Mouse (Mus musculus): ENCODE measurements around the gene Rnf111. TPM values are rescaled to one million over a fixed set of nuclear protein-coding genes. Genes with fewer than 3 reads are reported as not detected.

Rnf111 gene
- polyA plus RNA-seq, 1 experiment from 2014 or later, result 16.2 TPM

DNA sequence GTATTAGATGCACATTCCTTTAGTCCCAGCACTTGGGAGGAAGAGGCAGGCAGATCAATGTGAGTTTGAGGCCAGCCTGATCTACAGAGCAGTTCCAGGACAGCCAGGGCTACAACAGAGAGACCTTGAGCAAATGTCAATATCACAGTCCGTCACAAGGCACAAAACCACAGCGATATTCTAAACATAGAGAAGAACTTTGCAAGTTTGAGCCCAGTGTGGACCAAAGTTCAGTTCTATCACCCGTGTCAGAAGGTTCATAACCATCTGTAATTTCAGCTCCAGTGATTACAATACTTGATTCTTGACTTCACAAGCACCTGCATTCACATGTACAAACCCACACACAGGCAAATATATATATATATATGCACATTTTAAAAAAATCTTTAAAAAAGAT lies 17.1 kb upstream of the Rnf111 start:
- TF ChIP-seq CTCF (IDR thresholded peaks at IDR 0.05) (no peak), EP300 (IDR thresholded peaks at IDR 0.05) (no peak)
- DNase-seq (ENCODE audit: low spot score) (no peak), ATAC-seq (no peak)
- Histone ChIP-seq H3K4me1 (ENCODE audit: insufficient read depth, low read depth, low read length) (no peaks in the 10 kb centered on the region), H3K4me2 (replicated peaks; ENCODE audit: low read depth, low read length) (no peak overlapping the region), H3K27ac (ENCODE audit: low read length) (no peak overlapping the region), H3K36me3 (ENCODE audit: insufficient read depth, low read length) (no peaks in the 10 kb centered on the region), H3K9me3 (ENCODE audit: low read length) (no peaks in the 10 kb centered on the region), H3K4me3 (ENCODE audit: low read depth, low read length) (no peak overlapping the region), H3K9ac (replicated peaks; ENCODE audit: low read depth) (no peak overlapping the region), H3K27me3 (replicated peaks; ENCODE audit: insufficient read depth, low read length) (no peaks in the 10 kb centered on the region)
- 78% methylated on average over 3 of the region's 3 CpGs for WGBS

DNA sequence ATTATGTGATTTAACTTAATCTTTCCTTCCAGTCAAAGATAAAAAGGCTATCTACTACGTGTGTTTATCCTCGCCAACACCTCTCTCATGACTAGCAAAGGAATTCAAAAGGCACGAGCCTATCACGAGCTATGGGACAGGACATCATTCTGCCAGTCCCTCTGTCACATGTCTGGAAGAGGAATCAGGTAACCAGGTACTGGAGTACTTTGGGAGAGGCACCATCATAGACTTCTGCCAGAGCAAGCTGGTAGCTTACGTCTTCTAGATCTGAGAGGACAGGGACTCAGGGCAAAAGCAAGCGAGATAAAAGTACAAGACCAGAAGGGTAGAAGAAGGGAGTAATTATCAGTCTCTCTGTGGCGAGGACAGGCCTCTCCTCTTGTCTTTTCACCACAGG lies 8.2 kb upstream of the Rnf111 start:
- no peak for ATAC-seq
- Histone ChIP-seq H3K4me2 (replicated peaks; ENCODE audit: low read depth, low read length) (no peak overlapping the region), H3K4me3 (ENCODE audit: low read depth, low read length) (no peak overlapping the region), H3K36me3 (ENCODE audit: insufficient read depth, low read length) (no peaks in the 10 kb centered on the region), H3K27ac (ENCODE audit: low read length) (no peak overlapping the region), H3K4me1 (ENCODE audit: insufficient read depth, low read depth, low read length) (no peaks in the 10 kb centered on the region), H3K9ac (replicated peaks; ENCODE audit: low read depth) (no peak overlapping the region), H3K27me3 (replicated peaks; ENCODE audit: insufficient read depth, low read length) (no peaks in the 10 kb centered on the region), H3K9me3 (ENCODE audit: low read length) (no peaks in the 10 kb centered on the region)
- 60% methylated on average over 7 of the region's 7 CpGs for WGBS
- no peak for TF ChIP-seq CTCF (IDR thresholded peaks at IDR 0.05)
- DNase-seq (ENCODE audit: low spot score), result no peak

DNA sequence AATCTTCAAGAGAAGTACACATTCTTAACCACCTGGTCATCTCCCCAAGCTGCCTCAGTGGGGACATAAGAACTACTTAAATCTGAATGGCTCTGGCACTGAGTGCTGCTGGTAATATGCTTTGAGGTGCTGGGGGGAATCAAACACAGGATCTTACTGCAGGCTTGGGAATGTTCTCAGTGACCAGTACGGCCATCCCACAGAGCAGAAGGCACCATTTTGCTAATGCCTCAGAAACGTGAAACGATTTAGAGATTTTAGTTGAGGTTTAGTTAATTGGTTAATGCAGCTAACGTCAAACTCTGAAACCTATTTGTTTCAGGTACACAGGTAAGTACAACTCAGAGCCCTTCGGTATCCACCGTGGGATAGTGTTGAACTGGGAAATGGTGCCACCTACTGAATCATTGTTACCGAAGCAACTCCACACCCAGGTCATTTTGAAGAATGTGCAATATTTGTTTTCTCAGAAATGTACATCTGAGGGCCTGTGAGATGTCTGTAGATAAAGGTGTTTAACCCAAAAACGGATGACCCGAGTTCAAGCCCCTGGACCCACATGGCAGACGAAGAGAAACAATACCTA lies 7.6 kb upstream of the Rnf111 start:
- Histone ChIP-seq H3K4me3 (ENCODE audit: low read depth, low read length) (no peak overlapping the region), H3K27me3 (replicated peaks; ENCODE audit: insufficient read depth, low read length) (no peaks in the 10 kb centered on the region), H3K9me3 (ENCODE audit: low read length) (no peaks in the 10 kb centered on the region), H3K36me3 (ENCODE audit: insufficient read depth, low read length) (no peaks in the 10 kb centered on the region), H3K9ac (replicated peaks; ENCODE audit: low read depth) (no peak overlapping the region), H3K4me1 (ENCODE audit: insufficient read depth, low read depth, low read length) (no peaks in the 10 kb centered on the region), H3K27ac (ENCODE audit: low read length) (no peak overlapping the region), H3K4me2 (replicated peaks; ENCODE audit: low read depth, low read length) (no peak overlapping the region)
- DNase-seq (ENCODE audit: low spot score) (peak; percentile 53), ATAC-seq (no peak; the same call in 1 of the 2 replicates)
- WGBS, result 51% methylated on average over 10 of the region's 10 CpGs
- TF ChIP-seq CTCF (IDR thresholded peaks at IDR 0.05) (peak; percentile 57), EP300 (IDR thresholded peaks at IDR 0.05) (no peak)

DNA sequence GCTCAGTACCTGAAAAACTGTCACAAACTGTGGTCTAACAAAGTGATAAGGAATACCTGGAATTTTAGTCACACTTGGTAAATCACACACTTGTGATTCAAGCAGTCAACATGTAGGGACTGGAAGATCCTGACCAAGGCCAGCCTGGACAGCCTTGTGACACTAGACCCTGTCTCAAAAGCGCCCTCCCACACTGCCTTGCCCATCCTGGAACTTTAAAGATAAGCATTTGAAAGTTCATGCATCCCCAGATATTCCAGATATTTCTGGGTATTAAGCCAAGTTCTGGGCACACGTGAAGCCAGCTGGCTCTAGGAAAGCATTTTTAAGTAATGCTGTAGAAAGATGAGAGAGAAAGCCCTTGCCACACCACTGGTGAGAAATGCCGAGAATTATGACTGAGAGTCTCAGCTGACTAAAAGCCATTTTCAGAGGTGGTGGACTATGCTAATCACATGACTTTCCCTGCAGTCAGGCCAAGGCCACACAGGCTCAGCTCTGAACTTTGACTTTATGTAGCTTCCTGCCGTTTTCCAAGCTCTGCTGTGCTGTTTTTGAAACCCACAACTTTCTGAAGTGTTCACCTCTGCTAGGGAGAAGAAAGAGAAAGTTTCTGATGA lies 6.5 kb upstream of the Rnf111 start:
- Histone ChIP-seq H3K27me3 (replicated peaks; ENCODE audit: insufficient read depth, low read length) (no peaks in the 10 kb centered on the region), H3K9me3 (ENCODE audit: low read length) (no peaks in the 10 kb centered on the region), H3K9ac (replicated peaks; ENCODE audit: low read depth) (no peak overlapping the region), H3K4me1 (ENCODE audit: insufficient read depth, low read depth, low read length) (no peaks in the 10 kb centered on the region), H3K4me2 (replicated peaks; ENCODE audit: low read depth, low read length) (no peak overlapping the region), H3K27ac (ENCODE audit: low read length) (no peak overlapping the region), H3K36me3 (ENCODE audit: insufficient read depth, low read length) (no peaks in the 10 kb centered on the region), H3K4me3 (ENCODE audit: low read depth, low read length) (no peak overlapping the region)
- 53% methylated on average over 4 of the region's 4 CpGs for WGBS
- no peak for TF ChIP-seq EP300 (IDR thresholded peaks at IDR 0.05)
- no peak for TF ChIP-seq CTCF (IDR thresholded peaks at IDR 0.05)
- peak; percentile 75 for DNase-seq (ENCODE audit: low spot score)
- peak; percentile 71 for ATAC-seq

DNA sequence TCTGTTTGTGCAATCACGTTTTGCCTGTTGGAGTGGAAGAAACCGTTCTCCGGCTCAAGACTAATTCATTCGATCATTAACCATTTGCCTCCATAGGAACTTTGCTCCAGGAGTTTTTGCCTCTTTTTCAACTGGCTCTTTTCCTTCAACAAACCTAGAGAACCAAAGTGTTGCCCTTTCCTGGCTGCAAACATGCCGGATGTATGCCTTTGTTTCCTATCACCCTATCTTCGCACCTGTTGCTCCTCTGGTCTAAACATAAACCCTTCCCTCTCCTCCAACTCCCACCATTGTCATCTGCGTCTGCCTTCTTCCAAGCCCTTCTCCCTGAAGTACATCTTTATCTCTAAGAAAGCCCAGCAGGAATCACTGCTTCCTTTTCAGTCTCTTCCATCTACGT lies 3.3 kb upstream of the Rnf111 start:
- no peak for ATAC-seq
- Histone ChIP-seq H3K4me3 (ENCODE audit: low read depth, low read length) (no peak overlapping the region), H3K27ac (ENCODE audit: low read length) (no peak overlapping the region), H3K9me3 (ENCODE audit: low read length) (no peaks in the 10 kb centered on the region), H3K4me1 (ENCODE audit: insufficient read depth, low read depth, low read length) (no peaks in the 10 kb centered on the region), H3K27me3 (replicated peaks; ENCODE audit: insufficient read depth, low read length) (no peaks in the 10 kb centered on the region), H3K9ac (replicated peaks; ENCODE audit: low read depth) (no peak overlapping the region), H3K36me3 (ENCODE audit: insufficient read depth, low read length) (no peaks in the 10 kb centered on the region), H3K4me2 (replicated peaks; ENCODE audit: low read depth, low read length) (no peak overlapping the region)
- no peak for TF ChIP-seq EP300 (IDR thresholded peaks at IDR 0.05)
- no peak for TF ChIP-seq CTCF (IDR thresholded peaks at IDR 0.05)
- 70% methylated on average over 8 of the region's 8 CpGs for WGBS
- DNase-seq (ENCODE audit: low spot score), result no peak

DNA sequence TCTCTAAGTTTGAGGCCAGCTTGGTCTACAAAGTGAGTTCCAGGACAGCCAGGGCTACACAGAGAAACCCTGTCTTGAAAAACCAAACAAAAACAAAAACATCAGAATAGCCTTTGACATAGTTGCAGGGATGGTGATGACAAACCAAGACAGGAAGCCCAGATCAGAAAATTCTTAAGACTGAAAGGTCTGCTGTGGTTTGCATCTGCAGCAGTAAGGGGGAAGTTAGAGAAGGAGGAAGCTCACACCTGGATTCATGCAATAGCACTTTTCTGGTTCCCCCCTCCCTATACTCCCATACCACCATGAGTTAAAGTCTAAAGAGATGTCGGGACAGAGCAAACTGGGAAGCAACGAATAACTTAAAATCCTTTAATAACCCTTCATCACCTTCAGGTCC lies 2.7 kb upstream of the Rnf111 start:
- DNase-seq (ENCODE audit: low spot score), result no peak
- no peak for ATAC-seq
- Histone ChIP-seq H3K27me3 (replicated peaks; ENCODE audit: insufficient read depth, low read length) (no peaks in the 10 kb centered on the region), H3K27ac (ENCODE audit: low read length) (no peak overlapping the region), H3K4me2 (replicated peaks; ENCODE audit: low read depth, low read length) (no peak overlapping the region), H3K36me3 (ENCODE audit: insufficient read depth, low read length) (no peaks in the 10 kb centered on the region), H3K4me3 (ENCODE audit: low read depth, low read length) (no peak overlapping the region), H3K4me1 (ENCODE audit: insufficient read depth, low read depth, low read length) (no peaks in the 10 kb centered on the region), H3K9ac (replicated peaks; ENCODE audit: low read depth) (no peak overlapping the region), H3K9me3 (ENCODE audit: low read length) (no peaks in the 10 kb centered on the region)
- no peak for TF ChIP-seq EP300 (IDR thresholded peaks at IDR 0.05)
- TF ChIP-seq CTCF (IDR thresholded peaks at IDR 0.05), result no peak
- WGBS, result 67% methylated on average over 2 of the region's 2 CpGs

All from lung, postnatal 0 days (tissue).